ENCODE assay signal across 28 mouse cellular contexts in genomic region chr14:60134720-60135119, GRCm38 (mm10).
DNase-seq lines count a peak whose midpoint lies in the region; ATAC-seq and TF ChIP-seq lines count a peak whose summit lies in the region.
"Had no signal": no experiment of that assay in that cellular context is flagged by ENCODE, and none has a peak within 500 bp of the region (broad histone marks: within the 10 kb centered on the region; RNA-seq: fewer than 3 reads in every experiment).

No protein-coding gene starts in this region.

- ATAC-seq in kidney, embryonic 16.5 days (ENCODE audit: low FRiP score, low TSS enrichment): no peak
- ATAC-seq in liver, embryonic 16.5 days (ENCODE audit: low read depth): no peak
- ATAC-seq in liver, embryonic 12.5 days: no peak
- peak; percentile 65; the same call in 1 of the 2 replicates for ATAC-seq in intestine, embryonic 16.5 days
- ATAC-seq: forebrain, postnatal 0 days; hindbrain, postnatal 0 days; midbrain, embryonic 16.5 days had no signal

- H3K27ac ChIP-seq in kidney, adult 2 months (ENCODE audit: insufficient read depth, low read depth, low read length): no peak overlapping the region
- no peak overlapping the region for H3K27ac ChIP-seq in kidney, embryonic 16.5 days (ENCODE audit: low read length)
- no peak overlapping the region for H3K27ac ChIP-seq in liver, embryonic 16.5 days (ENCODE audit: low read length)
- H3K27ac ChIP-seq in liver, embryonic 12.5 days: no peak overlapping the region
- H3K27ac ChIP-seq in intestine, embryonic 16.5 days (ENCODE audit: low read length): no peak overlapping the region
- H3K27ac ChIP-seq: embryonic facial prominence, embryonic 12.5 days; forebrain, embryonic 10.5 days; hindbrain, embryonic 12.5 days; hindbrain, postnatal 0 days; limb, embryonic 10.5 days; limb, embryonic 15.5 days; stomach, embryonic 15.5 days had no signal

- DNase-seq in kidney, adult 2 months: peak; percentile 32
- DNase-seq in yolk sac, embryonic 10.5 days (ENCODE audit: low spot score): peak; percentile 32
- DNase-seq in gastrocnemius, adult 8-10 months (ENCODE audit: low spot score in 2 of 2): no peak
- DNase-seq: adrenal gland, adult 8-10 months; B cell, adult 2 months; cerebellum, adult 2 months; cerebellum, postnatal 25 days; forebrain, postnatal 0 days; gastrocnemius, postnatal 14 days; heart, postnatal 36 days; layer of hippocampus, adult 9-11 months; lung, adult 2 months; lung, postnatal 10 days; right cerebral cortex, postnatal 25 days had no signal

- no peaks in the 10 kb centered on the region for H3K9me3 ChIP-seq in kidney, embryonic 16.5 days (ENCODE audit: low read length)
- H3K9me3 ChIP-seq in liver, embryonic 16.5 days (replicated peaks; ENCODE audit: control insufficient read depth, low read length): no peaks in the 10 kb centered on the region
- H3K9me3 ChIP-seq in liver, embryonic 12.5 days (replicated peaks): no peaks in the 10 kb centered on the region
- H3K9me3 ChIP-seq in intestine, embryonic 16.5 days (ENCODE audit: control insufficient read depth, low read length): no peaks in the 10 kb centered on the region
- H3K9me3 ChIP-seq: embryonic facial prominence, embryonic 12.5 days; forebrain, embryonic 10.5 days; G1E; hindbrain, embryonic 12.5 days; limb, embryonic 10.5 days; limb, embryonic 15.5 days; stomach, embryonic 15.5 days had no signal

- H3K4me3 ChIP-seq in kidney, adult 2 months (ENCODE audit: insufficient read depth, low read depth, low read length): no peak overlapping the region
- no peak overlapping the region for H3K4me3 ChIP-seq in kidney, embryonic 16.5 days (ENCODE audit: low read length)
- no peak overlapping the region for H3K4me3 ChIP-seq in liver, embryonic 16.5 days (ENCODE audit: low read depth, low read length)
- no peak overlapping the region for H3K4me3 ChIP-seq in liver, embryonic 12.5 days
- no peak overlapping the region for H3K4me3 ChIP-seq in intestine, embryonic 16.5 days (ENCODE audit: low read length)
- H3K4me3 ChIP-seq: embryonic facial prominence, embryonic 12.5 days; forebrain, embryonic 10.5 days; hindbrain, embryonic 12.5 days; limb, embryonic 10.5 days; limb, embryonic 15.5 days; stomach, embryonic 15.5 days had no signal

- H3K4me1 ChIP-seq in kidney, adult 2 months (ENCODE audit: control insufficient read depth, insufficient read depth, low read length): no peaks in the 10 kb centered on the region
- no peaks in the 10 kb centered on the region for H3K4me1 ChIP-seq in kidney, embryonic 16.5 days (ENCODE audit: insufficient read depth, low read length)
- no peaks in the 10 kb centered on the region for H3K4me1 ChIP-seq in liver, embryonic 16.5 days (ENCODE audit: control insufficient read depth, low read depth, low read length)
- no peaks in the 10 kb centered on the region for H3K4me1 ChIP-seq in liver, embryonic 12.5 days
- no peaks in the 10 kb centered on the region for H3K4me1 ChIP-seq in intestine, embryonic 16.5 days (ENCODE audit: control insufficient read depth, insufficient read depth, low read length)
- H3K4me1 ChIP-seq: embryonic facial prominence, embryonic 12.5 days; forebrain, embryonic 10.5 days; hindbrain, embryonic 12.5 days; limb, embryonic 10.5 days; limb, embryonic 15.5 days; stomach, embryonic 15.5 days had no signal

- no peaks in the 10 kb centered on the region for H3K27me3 ChIP-seq in kidney, adult 2 months (replicated peaks; ENCODE audit: control insufficient read depth, insufficient read depth, low read length)
- no peaks in the 10 kb centered on the region for H3K27me3 ChIP-seq in kidney, embryonic 16.5 days (ENCODE audit: insufficient read depth, low read length)
- H3K27me3 ChIP-seq in liver, embryonic 16.5 days (ENCODE audit: control insufficient read depth, insufficient read depth, low read depth, low read length): no peaks in the 10 kb centered on the region
- no peaks in the 10 kb centered on the region for H3K27me3 ChIP-seq in liver, embryonic 12.5 days (replicated peaks)
- no peaks in the 10 kb centered on the region for H3K27me3 ChIP-seq in intestine, embryonic 16.5 days (replicated peaks; ENCODE audit: control insufficient read depth, insufficient read depth, low read length)
- H3K27me3 ChIP-seq: embryonic facial prominence, embryonic 12.5 days; hindbrain, embryonic 12.5 days; limb, embryonic 15.5 days; stomach, embryonic 15.5 days had no signal

- H3K36me3 ChIP-seq in kidney, adult 2 months (ENCODE audit: control insufficient read depth, insufficient read depth, low read length): no peaks in the 10 kb centered on the region
- H3K36me3 ChIP-seq in kidney, embryonic 16.5 days (ENCODE audit: insufficient read depth, low read length): no peaks in the 10 kb centered on the region
- no peaks in the 10 kb centered on the region for H3K36me3 ChIP-seq in liver, embryonic 16.5 days (ENCODE audit: control insufficient read depth, insufficient read depth)
- no peaks in the 10 kb centered on the region for H3K36me3 ChIP-seq in liver, embryonic 12.5 days
- H3K36me3 ChIP-seq in intestine, embryonic 16.5 days (ENCODE audit: control insufficient read depth, insufficient read depth, low read length): no peaks in the 10 kb centered on the region
- H3K36me3 ChIP-seq: embryonic facial prominence, embryonic 12.5 days; forebrain, embryonic 10.5 days; G1E; hindbrain, embryonic 12.5 days; limb, embryonic 10.5 days; limb, embryonic 15.5 days; stomach, embryonic 15.5 days had no signal

- H3K9ac ChIP-seq in kidney, embryonic 16.5 days (replicated peaks; ENCODE audit: low read length): no peak overlapping the region
- H3K9ac ChIP-seq in liver, embryonic 16.5 days (ENCODE audit: low read depth, low read length): no peak overlapping the region
- H3K9ac ChIP-seq in liver, embryonic 12.5 days: no peak overlapping the region
- no peak overlapping the region for H3K9ac ChIP-seq in intestine, embryonic 16.5 days (ENCODE audit: low read depth, low read length)
- H3K9ac ChIP-seq: embryonic facial prominence, embryonic 12.5 days; forebrain, postnatal 0 days; hindbrain, embryonic 12.5 days; limb, embryonic 15.5 days; stomach, embryonic 15.5 days had no signal

- no peak overlapping the region for H3K4me2 ChIP-seq in kidney, embryonic 16.5 days (replicated peaks; ENCODE audit: low read depth, low read length)
- 0 out of 2 replicates have a peak overlapping the region, but pooled peaks have one; percentile 4 for H3K4me2 ChIP-seq in liver, embryonic 16.5 days (ENCODE audit: low read depth, low read length)
- no peak overlapping the region for H3K4me2 ChIP-seq in liver, embryonic 12.5 days
- peak overlapping the region; percentile 18; the same call in 1 of the 2 replicates for H3K4me2 ChIP-seq in intestine, embryonic 16.5 days (ENCODE audit: low read depth, low read length)
- H3K4me2 ChIP-seq: embryonic facial prominence, embryonic 12.5 days; heart, embryonic 11.5 days; hindbrain, embryonic 12.5 days; limb, embryonic 15.5 days; stomach, embryonic 15.5 days had no signal

- TF ChIP-seq CTCF in kidney, adult 2 months (conservative IDR thresholded peaks at IDR 0.05; ENCODE audit: insufficient read depth, insufficient read length, low read depth, low read length): no peak

- no peak for TF ChIP-seq POLR2A in kidney, adult 2 months (IDR thresholded peaks at IDR 0.05; ENCODE audit: low read depth, low read length)

- 32% methylated on average over 9 of the region's 9 CpGs for WGBS in kidney, adult 2 months
- 45% methylated on average over 9 of the region's 9 CpGs for WGBS in kidney, embryonic 16.5 days
- 72% methylated on average over 9 of the region's 9 CpGs for whole genome bisulfite sequencing in liver, embryonic 16.5 days (ENCODE audit: insufficient replicate concordance)
- 74% methylated on average over 9 of the region's 9 CpGs for WGBS in liver, embryonic 12.5 days (ENCODE audit: insufficient replicate concordance)
- WGBS in intestine, embryonic 16.5 days: 55% methylated on average over 9 of the region's 9 CpGs

Comparison
In these comparisons a context has a peak if more than half of its experiments do, and no peak if none do; other contexts are left out.
1. H3K4me2 ChIP-seq: peak in liver, embryonic 16.5 days (single experiment) and intestine, embryonic 16.5 days (single experiment); none in kidney, embryonic 16.5 days (single experiment) and liver, embryonic 12.5 days (single experiment).
2. DNase-seq: peak in kidney, adult 2 months (single experiment) and yolk sac, embryonic 10.5 days (single experiment); none in gastrocnemius, adult 8-10 months (0 of 2).